Mouse (Mus musculus) hindbrain, embryonic 16.5 days (tissue): Measurements from ENCODE around the gene Celsr1. TPM values are rescaled to one million over a fixed set of nuclear protein-coding genes. Genes with fewer than 3 reads are reported as not detected.

Experiments used
- ATAC-seq: fragments of 200-750 bp; cut with Nextera tagmentation; 2 replicates; pipeline ENCODE4 v1.8.0; 2017; ENCODE audit warnings: moderate TSS enrichment, moderate library complexity
- H3K27ac ChIP-seq: fragments of 300-500 bp; sonication (generic); 2 replicates; pipeline ENCODE4 v1.5.1; 2014; ENCODE audit warnings: low read depth, mild to moderate bottlenecking, control low read depth, low read length, moderate library complexity
- H3K27me3 ChIP-seq: fragments of 300-500 bp; sonication (generic); replicated peaks from 2 replicates; pipeline ENCODE4 v1.6.1; 2014; ENCODE audit warnings: low read length; ENCODE audit not compliant: control insufficient read depth, insufficient read depth
- H3K36me3 ChIP-seq: fragments of 300-500 bp; sonication (generic); 2 replicates; pipeline ENCODE4 v1.6.1; 2014; ENCODE audit warnings: mild to moderate bottlenecking, low read length, moderate library complexity, mixed read lengths; ENCODE audit not compliant: control insufficient read depth, insufficient read depth
- H3K4me1 ChIP-seq: fragments of 300-500 bp; sonication (generic); 2 replicates; pipeline ENCODE4 v1.6.1; 2014; ENCODE audit warnings: low read depth, low read length; ENCODE audit not compliant: control insufficient read depth, insufficient read depth
- H3K4me2 ChIP-seq: fragments of 300-500 bp; sonication (generic); 2 replicates; pipeline ENCODE4 v1.6.1; 2014; ENCODE audit warnings: mild to moderate bottlenecking, low read length, control low read depth, moderate library complexity
- H3K4me3 ChIP-seq: fragments of 300-500 bp; sonication (generic); 2 replicates; pipeline ENCODE4 v1.5.1; 2014; ENCODE audit warnings: mild to moderate bottlenecking, low read length, control low read depth, moderate library complexity
- H3K9ac ChIP-seq: fragments of 300-500 bp; sonication (generic); 2 replicates; pipeline ENCODE4 v1.6.1; 2014; ENCODE audit warnings: low read depth, mild to moderate bottlenecking, control low read depth, low read length, moderate library complexity
- H3K9me3 ChIP-seq: fragments of 300-500 bp; sonication (generic); 2 replicates; pipeline ENCODE4 v1.6.1; 2014; ENCODE audit warnings: mild to moderate bottlenecking, low read length, moderate library complexity; ENCODE audit not compliant: control insufficient read depth
- WGBS: fragments of 180-500 bp; shearing (Covaris S2); extraction: QIAGEN DNeasy Blood & Tissue Kit; methylation state at CpG from one replicate; pipeline ENCODE4 v1.1.7; 2014; 5-methylcytosine and 5-hydroxymethylcytosine counted together
- polyA plus RNA-seq: library from polyadenylated mRNA; unstranded; fragments of >200 nt; fragmentation: Nextera tagmentation; extraction: Ambion mirVana; gene quantifications from 2 replicates; pipeline ENCODE4 v1.2.1, GENCODE M21; 2015

Celsr1 gene
- polyA plus RNA-seq, 1 experiment from 2014 or later = 0.76 TPM

GRCm38 (mm10) chr15:85896284-85896683 is 137.3 kb downstream of the Celsr1 start:
- WGBS = 13% methylated on average over 8 of the region's 8 CpGs
- no peak overlapping the region for H3K4me2 ChIP-seq
- no peaks in the 10 kb centered on the region for H3K9me3 ChIP-seq
- peaks cover 4% of the 10 kb centered on the region; the same call in 1 of the 2 replicates for H3K4me1 ChIP-seq
- H3K9ac ChIP-seq = no peak overlapping the region
- H3K36me3 ChIP-seq = peaks cover 30% of the 10 kb centered on the region
- no peak overlapping the region for H3K27ac ChIP-seq
- H3K4me3 ChIP-seq = no peak overlapping the region
- no peaks in the 10 kb centered on the region for H3K27me3 ChIP-seq
- ATAC-seq = peak; percentile 16; the same call in 1 of the 2 replicates

GRCm38 (mm10) chr15:85893871-85894270 is 139.7 kb downstream of the Celsr1 start:
- WGBS = 91% methylated on average over 7 of the region's 7 CpGs
- no peak overlapping the region; the same call in 1 of the 2 replicates for H3K27ac ChIP-seq
- H3K36me3 ChIP-seq = peaks cover 30% of the 10 kb centered on the region
- peaks cover 4% of the 10 kb centered on the region; the same call in 1 of the 2 replicates for H3K4me1 ChIP-seq
- no peak overlapping the region for H3K4me3 ChIP-seq
- no peak for ATAC-seq
- no peaks in the 10 kb centered on the region for H3K27me3 ChIP-seq
- H3K4me2 ChIP-seq = no peak overlapping the region
- H3K9me3 ChIP-seq = no peaks in the 10 kb centered on the region
- H3K9ac ChIP-seq = peak overlapping the region; percentile 8; the same call in 1 of the 2 replicates

- H3K4me2 ChIP-seq = no peak overlapping the region
- H3K9me3 ChIP-seq = no peaks in the 10 kb centered on the region
- ATAC-seq = peak; percentile 84
- 39% methylated on average over 13 of the region's 13 CpGs for WGBS
- H3K4me3 ChIP-seq = no peak overlapping the region
- H3K27me3 ChIP-seq = no peaks in the 10 kb centered on the region
- H3K4me1 ChIP-seq = peaks cover 4% of the 10 kb centered on the region; the same call in 1 of the 2 replicates
- H3K36me3 ChIP-seq = peaks cover 23% of the 10 kb centered on the region
- H3K27ac ChIP-seq = peak overlapping the region; percentile 41; the same call in 1 of the 2 replicates
- no peak overlapping the region for H3K9ac ChIP-seq
Observed at GRCm38 (mm10) chr15:85892498-85893118, 141.0 kb downstream of the Celsr1 start.

- no peak overlapping the region for H3K9ac ChIP-seq
- H3K4me2 ChIP-seq = no peak overlapping the region
- H3K27ac ChIP-seq = no peak overlapping the region
- peaks cover 22% of the 10 kb centered on the region for H3K36me3 ChIP-seq
- H3K27me3 ChIP-seq = no peaks in the 10 kb centered on the region
- H3K9me3 ChIP-seq = no peaks in the 10 kb centered on the region
- ATAC-seq = peak; percentile 24; the same call in 1 of the 2 replicates
- no peak overlapping the region for H3K4me3 ChIP-seq
- peaks cover 4% of the 10 kb centered on the region; the same call in 1 of the 2 replicates for H3K4me1 ChIP-seq
- WGBS = 42% methylated on average over 10 of the region's 10 CpGs
Observed at GRCm38 (mm10) chr15:85891971-85892370, 141.6 kb downstream of the Celsr1 start.

GRCm38 (mm10) chr15:85889235-85889634 is 144.3 kb downstream of the Celsr1 start:
- Histone ChIP-seq H3K4me1 (peaks cover 4% of the 10 kb centered on the region; the same call in 1 of the 2 replicates), H3K36me3 (peaks cover 18% of the 10 kb centered on the region), H3K9me3 (no peaks in the 10 kb centered on the region), H3K27me3 (no peaks in the 10 kb centered on the region), H3K4me3 (no peak overlapping the region), H3K4me2 (no peak overlapping the region), H3K9ac (no peak overlapping the region), H3K27ac (no peak overlapping the region)
- WGBS = 93% methylated on average over 4 of the region's 4 CpGs
- ATAC-seq = no peak

- H3K4me3 ChIP-seq = no peak overlapping the region
- H3K9me3 ChIP-seq = no peaks in the 10 kb centered on the region
- 95% methylated on average over 5 of the region's 5 CpGs for WGBS
- no peak overlapping the region for H3K27ac ChIP-seq
- no peak overlapping the region for H3K9ac ChIP-seq
- ATAC-seq = no peak
- H3K27me3 ChIP-seq = no peaks in the 10 kb centered on the region
- H3K4me2 ChIP-seq = no peak overlapping the region
- H3K36me3 ChIP-seq = peaks cover 18% of the 10 kb centered on the region
- peaks cover 4% of the 10 kb centered on the region for H3K4me1 ChIP-seq
Observed at GRCm38 (mm10) chr15:85885606-85886005, 148.0 kb downstream of the Celsr1 start.

GRCm38 (mm10) chr15:85879498-85879895 is 154.1 kb downstream of the Celsr1 start:
- 3% methylated on average over 17 of the region's 18 CpGs for WGBS
- Histone ChIP-seq H3K36me3 (peaks cover 7% of the 10 kb centered on the region), H3K9me3 (no peaks in the 10 kb centered on the region), H3K4me3 (peak overlapping the region; percentile 88), H3K9ac (peak overlapping the region; percentile 93), H3K27me3 (no peaks in the 10 kb centered on the region), H3K4me1 (peaks cover 17% of the 10 kb centered on the region), H3K27ac (peak overlapping the region; percentile 87), H3K4me2 (peak overlapping the region; percentile 92)
- peak; percentile 22 for ATAC-seq

GRCm38 (mm10) chr15:85878848-85879497 is 154.6 kb downstream of the Celsr1 start, which contains the start of gene Trmu:
TSS of gene Trmu (plus strand) at chr15:85879312.
- Histone ChIP-seq H3K4me1 (peaks cover 17% of the 10 kb centered on the region), H3K9me3 (no peaks in the 10 kb centered on the region), H3K4me2 (peak within 1 kb of the TSS; percentile 92), H3K27me3 (no peaks in the 10 kb centered on the region), H3K9ac (peak within 1 kb of the TSS; percentile 93), H3K27ac (peak within 1 kb of the TSS; percentile 87), H3K36me3 (peaks cover 7% of the 10 kb centered on the region), H3K4me3 (peak within 1 kb of the TSS; percentile 88)
- WGBS = under 1% methylated on average over 47 of the region's 50 CpGs
- ATAC-seq = peak; percentile 96

GRCm38 (mm10) chr15:85877336-85877735 is 156.2 kb downstream of the Celsr1 start:
- Histone ChIP-seq H3K4me1 (peaks cover 17% of the 10 kb centered on the region), H3K27ac (no peak overlapping the region), H3K9me3 (no peaks in the 10 kb centered on the region), H3K27me3 (no peaks in the 10 kb centered on the region), H3K4me2 (no peak overlapping the region), H3K36me3 (no peaks in the 10 kb centered on the region), H3K9ac (no peak overlapping the region), H3K4me3 (no peak overlapping the region)
- WGBS = 86% methylated on average over 7 of the region's 7 CpGs
- ATAC-seq = no peak
